Mouse (Mus musculus): ENCODE measurements around the gene Tuba1a. TPM values are rescaled to one million over a fixed set of nuclear protein-coding genes. Genes with fewer than 3 reads are reported as not detected.
"Not testable (repeated sequence)": the region's sequence is repeated elsewhere in the genome, so short reads cannot be mapped to it uniquely, and the experiment has no call there.

Tuba1a gene
- polyA plus RNA-seq, 1 experiment = 155 TPM

- DNase-seq (ENCODE audit: low read depth, low spot score) = no peak
- WGBS = 81% methylated on average over 3 of the region's 3 CpGs
These were observed 6.0 kb upstream of the Tuba1a start for GRCm38 (mm10) chr15:98959531-98959930.

GRCm38 (mm10) chr15:98958901-98959420 lies 5.5 kb upstream of the Tuba1a start:
- no peak for DNase-seq (ENCODE audit: low read depth, low spot score)
- WGBS = 91% methylated on average over 4 of the region's 4 CpGs

GRCm38 (mm10) chr15:98957475-98957874 lies 4.0 kb upstream of the Tuba1a start:
- 76% methylated on average over 5 of the region's 5 CpGs for WGBS
- DNase-seq (ENCODE audit: low read depth, low spot score) = no peak

- DNase-seq (ENCODE audit: low read depth, low spot score) = no peak
- 94% methylated on average over 4 of the region's 4 CpGs for WGBS
These were observed 2.5 kb upstream of the Tuba1a start for GRCm38 (mm10) chr15:98956000-98956399.

- whole genome bisulfite sequencing = 74% methylated on average over 4 of the region's 4 CpGs
- no peak for DNase-seq (ENCODE audit: low read depth, low spot score)
These were observed 1.8 kb upstream of the Tuba1a start for GRCm38 (mm10) chr15:98955324-98955723.

GRCm38 (mm10) chr15:98954425-98955253 lies 1.1 kb upstream of the Tuba1a start:
- DNase-seq (ENCODE audit: low read depth, low spot score) = no peak
- WGBS = 50% methylated on average over 14 of the region's 14 CpGs

- no peak for DNase-seq (ENCODE audit: low read depth, low spot score)
- WGBS = 1% methylated on average over 41 of the region's 41 CpGs
These were observed 627 bp downstream of the Tuba1a start for GRCm38 (mm10) chr15:98952751-98953400.

GRCm38 (mm10) chr15:98952063-98952455 lies 1.4 kb downstream of the Tuba1a start:
- 28% methylated on average over 5 of the region's 5 CpGs for WGBS
- DNase-seq (ENCODE audit: low read depth, low spot score) = no peak

- not testable (repeated sequence) for DNase-seq (ENCODE audit: low read depth, low spot score)
- 77% methylated on average over 11 of the region's 15 CpGs for WGBS
These were observed 2.1 kb downstream of the Tuba1a start for GRCm38 (mm10) chr15:98951122-98952062.

- 63% methylated on average over 3 of the region's 3 CpGs for WGBS
- DNase-seq (ENCODE audit: low read depth, low spot score) = no peak
These were observed 4.0 kb downstream of the Tuba1a start for GRCm38 (mm10) chr15:98949607-98949892.

GRCm38 (mm10) chr15:98948857-98949606 lies 4.5 kb downstream of the Tuba1a start:
- WGBS = 81% methylated on average over 6 of the region's 6 CpGs

GRCm38 (mm10) chr15:98948382-98948781 lies 5.1 kb downstream of the Tuba1a start:
- DNase-seq (ENCODE audit: low read depth, low spot score) = no peak

More at GRCm38 (mm10) chr15:98948857-98949606, 4.5 kb downstream of the Tuba1a start:
- DNase-seq (ENCODE audit: low read depth, low spot score) = no peak

- 73% methylated on average over 3 of the region's 3 CpGs for WGBS
- DNase-seq (ENCODE audit: low read depth, low spot score) = no peak
These were observed 5.6 kb downstream of the Tuba1a start for GRCm38 (mm10) chr15:98947884-98948283.

- WGBS = 36% methylated on average over 4 of the region's 4 CpGs
- DNase-seq (ENCODE audit: low read depth, low spot score) = no peak
These were observed 10.4 kb downstream of the Tuba1a start for GRCm38 (mm10) chr15:98943133-98943532.

- WGBS = 79% methylated on average over 4 of the region's 4 CpGs
These were observed 11.4 kb downstream of the Tuba1a start for GRCm38 (mm10) chr15:98942081-98942480.

GRCm38 (mm10) chr15:98941539-98941938 lies 12.0 kb downstream of the Tuba1a start:
- DNase-seq (ENCODE audit: low read depth, low spot score) = no peak
- WGBS = 81% methylated on average over 2 of the region's 2 CpGs

More at GRCm38 (mm10) chr15:98942081-98942480, 11.4 kb downstream of the Tuba1a start:
- no peak for DNase-seq (ENCODE audit: low read depth, low spot score)

- DNase-seq (ENCODE audit: low read depth, low spot score) = no peak
- WGBS = 75% methylated on average over 10 of the region's 10 CpGs
These were observed 12.7 kb downstream of the Tuba1a start for GRCm38 (mm10) chr15:98940816-98941215.

GRCm38 (mm10) chr15:98934217-98934839 lies 19.2 kb downstream of the Tuba1a start, which contains the start of gene Tuba1b:
Gene Tuba1b (minus strand): TSS chr15:98934565.
- under 1% methylated on average over 57 of the region's 58 CpGs for WGBS

GRCm38 (mm10) chr15:98933833-98934216 lies 19.7 kb downstream of the Tuba1a start:
- under 1% methylated on average over 35 of the region's 35 CpGs for WGBS

More at GRCm38 (mm10) chr15:98934217-98934839, 19.2 kb downstream of the Tuba1a start, which contains the start of gene Tuba1b:
- DNase-seq (ENCODE audit: low read depth, low spot score) = no peak

More at GRCm38 (mm10) chr15:98933833-98934216, 19.7 kb downstream of the Tuba1a start:
- peak; percentile 86 for DNase-seq (ENCODE audit: low read depth, low spot score)
